Mouse (Mus musculus) CH12.LX (cell line): Measurements from ENCODE around the gene Zfp46. TPM values are rescaled to one million over a fixed set of nuclear protein-coding genes. Genes with fewer than 3 reads are reported as not detected.

Source experiments
- DNase-seq: peaks from one replicate; pipeline ENCODE4 v3.0.0-alpha.2; 2013; ENCODE audit errors: extremely low read depth
- H3K27ac ChIP-seq: 2 replicates; pipeline ENCODE4 v1.5.1; 2012; ENCODE audit warnings: low read depth, mild to moderate bottlenecking, control low read depth, moderate library complexity; ENCODE audit not compliant: insufficient read depth
- H3K27me3 ChIP-seq: replicated peaks from 2 replicates; pipeline ENCODE3; 2012; ENCODE audit warnings: inconsistent platforms
- H3K36me3 ChIP-seq, 2 experiments: replicated peaks in 1 of 2; 2 replicates each; pipeline versions ENCODE3 to v1.6.1; 2012; ENCODE audit warnings: inconsistent platforms in 1 of 2, low read length in 1 of 2, mild to moderate bottlenecking in 1 of 2, mixed read lengths in 1 of 2, moderate library complexity in 1 of 2; ENCODE audit not compliant: control insufficient read depth in 1 of 2, insufficient read depth in 1 of 2
- H3K4me1 ChIP-seq, 2 experiments: 2 replicates each; pipeline ENCODE4 v1.6.1; 2012; ENCODE audit warnings: inconsistent platforms in 1 of 2, moderate library complexity in 1 of 2; ENCODE audit not compliant: insufficient read depth in 2 of 2, control insufficient read depth in 1 of 2
- H3K4me2 ChIP-seq: 2 replicates; pipeline ENCODE4 v1.6.1; 2012; ENCODE audit warnings: low read depth, mild to moderate bottlenecking, control low read depth; ENCODE audit not compliant: poor library complexity, insufficient read depth, severe bottlenecking
- H3K4me3 ChIP-seq, 3 experiments: fragments of 150-350 bp in 1 of 3; sonication (generic) in 1 of 3; replicated peaks in 1 of 3; 2 replicates each; pipeline versions ENCODE3 to v1.5.1; 2011 to 2012; ENCODE audit warnings: low read depth in 2 of 3, low read length in 2 of 3, mild to moderate bottlenecking in 2 of 3, moderate library complexity in 2 of 3, control low read depth in 1 of 3, improper control_type of control experiment in 1 of 3, inconsistent platforms in 1 of 3, mixed read lengths in 1 of 3; ENCODE audit not compliant: poor library complexity in 1 of 3
- H3K79me2 ChIP-seq: replicated peaks from 2 replicates; pipeline ENCODE4 v1.6.1; 2012; ENCODE audit warnings: mild to moderate bottlenecking, moderate library complexity; ENCODE audit not compliant: control insufficient read depth, poor library complexity, insufficient read depth, severe bottlenecking; ENCODE audit errors: extremely low read depth
- H3K9ac ChIP-seq: 2 replicates; pipeline ENCODE4 v1.6.1; 2012; ENCODE audit warnings: low read depth, mild to moderate bottlenecking, control low read depth, moderate library complexity; ENCODE audit not compliant: insufficient read depth
- H3K9me3 ChIP-seq: replicated peaks from 2 replicates; pipeline ENCODE3; 2012; ENCODE audit warnings: low read length, inconsistent platforms, mixed read lengths
- BHLHE40 ChIP-seq: IDR thresholded peaks from 2 replicates; pipeline ENCODE4 v1.6.1; 2011; ENCODE audit warnings: mild to moderate bottlenecking, low read depth, low read length, improper control_type of control experiment
- CHD1 ChIP-seq: IDR thresholded peaks from 2 replicates; pipeline ENCODE4 v1.6.1; 2012; ENCODE audit warnings: low read depth, low read length, improper control_type of control experiment, inconsistent platforms
- CHD2 ChIP-seq: IDR thresholded peaks from 2 replicates; pipeline ENCODE4 v1.6.1; 2011; ENCODE audit warnings: low read length, improper control_type of control experiment
- EP300 ChIP-seq: IDR thresholded peaks from 2 replicates; pipeline ENCODE4 v1.6.1; 2011; ENCODE audit warnings: low read length, improper control_type of control experiment
- GABPA ChIP-seq: IDR thresholded peaks from 2 replicates; pipeline ENCODE4 v1.6.1; 2012; ENCODE audit warnings: low read depth, low read length, improper control_type of control experiment, inconsistent platforms; ENCODE audit not compliant: insufficient replicate concordance
- HCFC1 ChIP-seq: IDR thresholded peaks from 2 replicates; pipeline ENCODE4 v1.6.1; 2012; ENCODE audit warnings: low read depth, mild to moderate bottlenecking, inconsistent platforms, low read length, improper control_type of control experiment
- IRF4 ChIP-seq: IDR thresholded peaks from 2 replicates; pipeline ENCODE4 v1.6.1; 2014; ENCODE audit warnings: low read depth, mild to moderate bottlenecking, inconsistent platforms, low read length, improper control_type of control experiment
- KAT2A ChIP-seq: IDR thresholded peaks from 2 replicates; pipeline ENCODE4 v1.6.1; 2012; ENCODE audit warnings: low read length, improper control_type of control experiment, inconsistent platforms; ENCODE audit not compliant: insufficient replicate concordance
- MAFK ChIP-seq: IDR thresholded peaks from 2 replicates; pipeline ENCODE4 v1.6.1; 2011; ENCODE audit warnings: low read length, improper control_type of control experiment; ENCODE audit not compliant: insufficient replicate concordance
- MAX ChIP-seq: IDR thresholded peaks from 2 replicates; pipeline ENCODE4 v1.6.1; 2011; ENCODE audit warnings: low read length, improper control_type of control experiment
- MAZ ChIP-seq: IDR thresholded peaks from 2 replicates; pipeline ENCODE4 v1.6.1; 2012; ENCODE audit warnings: low read depth, mild to moderate bottlenecking, inconsistent platforms, low read length, improper control_type of control experiment, moderate library complexity
- NELFE ChIP-seq: IDR thresholded peaks from 2 replicates; pipeline ENCODE4 v1.6.1; 2011; ENCODE audit warnings: low read depth, low read length, improper control_type of control experiment
- PAX5 ChIP-seq: IDR thresholded peaks from 2 replicates; pipeline ENCODE4 v1.6.1; 2012; ENCODE audit warnings: low read length, inconsistent platforms, mixed read lengths
- POLR2A ChIP-seq: IDR thresholded peaks from 2 replicates; pipeline ENCODE4 v1.6.1; 2011; ENCODE audit warnings: low read depth, mild to moderate bottlenecking, improper control_type of control experiment, low read length
- RAD21 ChIP-seq: IDR thresholded peaks from 2 replicates; pipeline ENCODE4 v1.6.1; 2011; ENCODE audit warnings: low read depth, mild to moderate bottlenecking, low read length, improper control_type of control experiment, moderate library complexity
- SIN3A ChIP-seq: IDR thresholded peaks from 2 replicates; pipeline ENCODE4 v1.6.1; 2012; ENCODE audit warnings: low read length, improper control_type of control experiment, inconsistent platforms
- TBP ChIP-seq: conservative IDR thresholded peaks from 2 replicates; pipeline ENCODE4 v1.6.1; 2011; ENCODE audit warnings: low read depth, low read length, improper control_type of control experiment
- TCF12 ChIP-seq: IDR thresholded peaks from 2 replicates; pipeline ENCODE4 v1.6.1; 2014; ENCODE audit warnings: low read depth, mild to moderate bottlenecking, inconsistent platforms, low read length, improper control_type of control experiment
- ZC3H11A ChIP-seq: IDR thresholded peaks from 2 replicates; pipeline ENCODE4 v1.6.1; 2012; ENCODE audit warnings: low read depth, mild to moderate bottlenecking, inconsistent platforms, low read length, improper control_type of control experiment
- ZKSCAN1 ChIP-seq: IDR thresholded peaks from 2 replicates; pipeline ENCODE4 v1.6.1; 2012; ENCODE audit warnings: low read depth, inconsistent platforms, low read length, improper control_type of control experiment, borderline replicate concordance
- ZMIZ1 ChIP-seq: IDR thresholded peaks from 2 replicates; pipeline ENCODE4 v1.6.1; 2012; ENCODE audit warnings: low read depth, mild to moderate bottlenecking, inconsistent platforms, low read length, improper control_type of control experiment
- ZNF384 ChIP-seq: IDR thresholded peaks from 2 replicates; pipeline ENCODE4 v1.6.1; 2012; ENCODE audit warnings: low read depth, low read length, improper control_type of control experiment, inconsistent platforms
- dilution Hi-C: fragments of 300-500 bp; cut with MboI; formaldehyde crosslinking; loops from 2 replicates; pipeline ENCODE4 v1.14.3; 2020; ENCODE audit warnings: low sequenced_read_pairs; ENCODE audit not compliant: extremely low pct_unique_long_range_greater_than_20kb, extremely low pct_ligation_motif_present
- in situ Hi-C: fragments of 300-500 bp; cut with MboI; formaldehyde crosslinking; loops from 3 replicates; pipeline ENCODE4 v1.14.3; 2019; ENCODE audit warnings: low sequenced_read_pairs, low pct_ligation_motif_present, low pct_unique_long_range_greater_than_20kb, mixed read lengths
- polyA plus RNA-seq: library from polyadenylated mRNA; unstranded; fragments of >175 nt; gene quantifications from 2 replicates; pipeline ENCODE4 v1.2.1, GENCODE M21; 2012; ENCODE audit warnings: low read depth; ENCODE audit not compliant: insufficient read length
- total RNA-seq, 2 experiments: library from RNA; depleted of rRNA; stranded (reverse); fragments of 300-350 nt in 1 of 2; fragments of >200 nt in 1 of 2; gene quantifications; 2 replicates each; pipeline ENCODE4 v1.2.3; 2012 to 2014

Gene Zfp46
- total and polyA plus RNA-seq, 3 experiments, result 2.8 to 7.2 (median 4.1) TPM

- H3K9ac ChIP-seq, result no peak overlapping the region
- no peaks in the 10 kb centered on the region for H3K79me2 ChIP-seq
- H3K27me3 ChIP-seq, result peaks cover 23% of the 10 kb centered on the region
- peaks cover 0 to 5% of the 10 kb centered on the region in 2 experiments for H3K36me3 ChIP-seq
- TF ChIP-seq KAT2A (no peak), NELFE (no peak), HCFC1 (no peak), PAX5 (no peak), TCF12 (no peak), RAD21 (no peak), POLR2A (no peak), GABPA (no peak), TBP (no peak), BHLHE40 (no peak), MAZ (no peak)
- TF ChIP-seq, all 38 proteins: peak for 0
- dilution Hi-C loops (no loop called here), in situ Hi-C loops (no loop called here)
- peaks cover 0 to 18% of the 10 kb centered on the region in 2 experiments; a peak in 2 of 4 replicates for H3K4me1 ChIP-seq
- H3K27ac ChIP-seq, result no peak overlapping the region
- no peaks in the 10 kb centered on the region for H3K9me3 ChIP-seq
- DNase-seq, result no peak
- H3K4me3 ChIP-seq, result no peak overlapping the region
- H3K4me2 ChIP-seq, result no peak overlapping the region
Measured at GRCm38 (mm10) chr4:136282621-136283480, 1.6 kb upstream of the Zfp46 start.

- no peak overlapping the region for H3K27ac ChIP-seq
- no peak overlapping the region for H3K4me2 ChIP-seq
- H3K9ac ChIP-seq, result no peak overlapping the region
- no peak for TF ChIP-seq TCF12
- TF ChIP-seq ZC3H11A, result no peak
- no peak for TF ChIP-seq CHD2
- TF ChIP-seq IRF4, result no peak
- TF ChIP-seq CHD1, result no peak
- TF ChIP-seq ZMIZ1, result no peak
- TF ChIP-seq ZNF384, result no peak
- no peak for TF ChIP-seq BHLHE40
- no peak for TF ChIP-seq MAZ
- no peak for TF ChIP-seq EP300
- no peak for TF ChIP-seq MAFK
- no peak for TF ChIP-seq RAD21
- TF ChIP-seq MAX, result no peak
- no peak for TF ChIP-seq ZKSCAN1
- no peak for TF ChIP-seq SIN3A
- H3K9me3 ChIP-seq, result peaks cover 5% of the 10 kb centered on the region
- DNase-seq, result no peak
- no peak overlapping the region for H3K4me3 ChIP-seq
- dilution Hi-C loops, result no loop called here
- peaks cover 3 to 14% of the 10 kb centered on the region in 2 experiments for H3K36me3 ChIP-seq
- H3K27me3 ChIP-seq, result peaks cover 19% of the 10 kb centered on the region
- H3K4me1 ChIP-seq, result peaks cover 0 to 18% of the 10 kb centered on the region in 2 experiments; a peak in 2 of 4 replicates
- H3K79me2 ChIP-seq, result no peaks in the 10 kb centered on the region
- in situ Hi-C loops, result no loop called here
Measured at GRCm38 (mm10) chr4:136283783-136284182, 700 bp upstream of the Zfp46 start.
